ENCODE assay signal across 18 mouse cellular contexts in the genomic region with DNA sequence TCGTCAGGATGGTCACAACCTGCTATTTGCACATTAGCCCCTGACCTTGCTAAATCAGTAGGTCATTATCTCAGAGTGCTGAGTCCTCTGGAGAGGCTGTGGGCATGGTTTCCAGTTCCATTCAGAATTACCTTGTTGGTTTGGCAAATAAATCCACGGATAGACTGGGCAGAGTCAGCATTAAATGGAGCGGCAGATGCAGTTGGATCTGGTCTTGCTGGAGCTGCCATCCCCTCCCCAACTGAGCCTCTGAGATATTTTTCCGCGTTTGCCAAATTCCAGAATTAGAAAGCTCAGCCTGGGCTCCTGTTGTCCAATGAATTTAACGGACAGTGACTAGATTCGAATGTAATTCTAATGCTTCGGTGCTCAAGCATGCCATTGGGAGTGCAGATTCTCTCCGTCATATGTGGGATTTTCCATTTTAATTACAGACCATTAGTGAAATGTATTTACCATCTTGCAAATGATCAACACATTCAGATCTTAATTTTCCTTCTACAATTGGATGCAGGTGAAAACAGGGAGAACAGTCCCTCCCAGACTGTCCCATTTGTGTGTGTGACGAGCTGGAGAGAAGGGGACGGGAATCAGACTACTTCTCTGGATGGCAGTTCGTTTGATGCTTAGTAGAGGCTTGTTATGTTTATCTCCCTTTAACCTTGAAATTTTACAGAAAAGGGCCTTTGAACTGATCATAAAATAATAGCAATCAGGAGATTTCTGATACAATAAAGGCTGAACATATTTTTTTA. TPM values are rescaled to one million over a fixed set of nuclear protein-coding genes. Genes with fewer than 3 reads are reported as not detected.
A peak's percentile ranks its signal among the peaks of the same experiment; 100 is the strongest.
DNase-seq lines count a peak whose midpoint lies in the region; ATAC-seq lines count a peak whose summit lies in the region.
"Had no signal": no experiment of that assay in that cellular context is flagged by ENCODE, and none has a peak within 500 bp of the region (broad histone marks: within the 10 kb centered on the region; RNA-seq: fewer than 3 reads in every experiment).

No protein-coding gene starts in this region.

- H3K36me3 ChIP-seq in hindbrain, embryonic 15.5 days = no peaks in the 10 kb centered on the region
- H3K36me3 ChIP-seq in hindbrain, embryonic 11.5 days (ENCODE audit: control insufficient read depth, insufficient read depth, low read length) = no peaks in the 10 kb centered on the region
- H3K36me3 ChIP-seq: embryonic facial prominence, embryonic 12.5 days; heart, embryonic 15.5 days; midbrain, embryonic 13.5 days; neural tube, embryonic 12.5 days; stomach, embryonic 15.5 days had no signal

- H3K4me3 ChIP-seq in hindbrain, embryonic 15.5 days = no peak overlapping the region
- no peak overlapping the region for H3K4me3 ChIP-seq in hindbrain, embryonic 11.5 days (ENCODE audit: low read depth, low read length)
- H3K4me3 ChIP-seq: embryonic facial prominence, embryonic 12.5 days; heart, embryonic 15.5 days; layer of hippocampus, adult 2 months; midbrain, embryonic 13.5 days; neural tube, embryonic 12.5 days; stomach, embryonic 15.5 days had no signal

- WGBS in hindbrain, embryonic 15.5 days = 59% methylated on average over 12 of the region's 12 CpGs
- 82% methylated on average over 12 of the region's 12 CpGs for WGBS in hindbrain, embryonic 11.5 days

- H3K4me2 ChIP-seq in hindbrain, embryonic 15.5 days = no peak overlapping the region
- H3K4me2 ChIP-seq in hindbrain, embryonic 11.5 days (replicated peaks; ENCODE audit: low read depth, low read length) = no peak overlapping the region
- H3K4me2 ChIP-seq: embryonic facial prominence, embryonic 12.5 days; heart, embryonic 15.5 days; midbrain, embryonic 13.5 days; neural tube, embryonic 12.5 days; stomach, embryonic 15.5 days had no signal

- H3K4me1 ChIP-seq in hindbrain, embryonic 15.5 days (replicated peaks) = 0 out of 2 replicates have a peak, but pooled peaks cover 6% of the 10 kb centered on the region
- no peaks in the 10 kb centered on the region for H3K4me1 ChIP-seq in hindbrain, embryonic 11.5 days (replicated peaks; ENCODE audit: control insufficient read depth, insufficient read depth, low read length)
- H3K4me1 ChIP-seq: neural tube, embryonic 12.5 days; stomach, embryonic 15.5 days had no signal

- no peaks in the 10 kb centered on the region for H3K9me3 ChIP-seq in hindbrain, embryonic 15.5 days
- no peaks in the 10 kb centered on the region for H3K9me3 ChIP-seq in hindbrain, embryonic 11.5 days (ENCODE audit: control insufficient read depth, low read length)
- H3K9me3 ChIP-seq: embryonic facial prominence, embryonic 12.5 days; heart, embryonic 15.5 days; midbrain, embryonic 13.5 days; stomach, embryonic 15.5 days had no signal

- ATAC-seq in hindbrain, embryonic 15.5 days (ENCODE audit: low FRiP score, low read depth) = peak; percentile 55; the same call in 1 of the 2 replicates
- ATAC-seq in hindbrain, embryonic 11.5 days (ENCODE audit: low FRiP score) = no peak
- ATAC-seq: midbrain, embryonic 13.5 days had no signal

- DNase-seq in hindbrain, embryonic 11.5 days (ENCODE audit: low spot score) = no peak
- peak; percentile 97 for DNase-seq in brain, adult 2 months (ENCODE audit: low read depth, low spot score)
- DNase-seq in cerebellum, adult 11 months = peak; percentile 74
- peak; percentile 78 to 83 for DNase-seq in cerebellum, postnatal 25 days
- no peak for DNase-seq in embryo, embryonic 10.5 days (ENCODE audit: low spot score)
- no peak for DNase-seq in frontal cortex, postnatal 14 days (ENCODE audit: low spot score in 2 of 2)
- DNase-seq: adrenal gland, postnatal 25 days; kidney, adult 9 months; lung, adult 2 months; lung, postnatal 4 days; spleen, adult 18-20 months had no signal

- H3K27ac ChIP-seq in hindbrain, embryonic 15.5 days (replicated peaks) = no peak overlapping the region
- H3K27ac ChIP-seq in hindbrain, embryonic 11.5 days (ENCODE audit: low read depth, low read length) = no peak overlapping the region
- H3K27ac ChIP-seq: embryonic facial prominence, embryonic 12.5 days; heart, embryonic 15.5 days; layer of hippocampus, adult 2 months; midbrain, embryonic 13.5 days; neural tube, embryonic 12.5 days; stomach, embryonic 15.5 days had no signal

- H3K9ac ChIP-seq in hindbrain, embryonic 15.5 days = no peak overlapping the region
- H3K9ac ChIP-seq in hindbrain, embryonic 11.5 days (ENCODE audit: low read depth, low read length) = no peak overlapping the region
- H3K9ac ChIP-seq: embryonic facial prominence, embryonic 12.5 days; heart, embryonic 15.5 days; midbrain, embryonic 13.5 days; neural tube, embryonic 12.5 days; stomach, embryonic 15.5 days had no signal

- H3K27me3 ChIP-seq in hindbrain, embryonic 15.5 days = no peaks in the 10 kb centered on the region
- H3K27me3 ChIP-seq in hindbrain, embryonic 11.5 days (ENCODE audit: control insufficient read depth, insufficient read depth, low read length) = no peaks in the 10 kb centered on the region
- H3K27me3 ChIP-seq: embryonic facial prominence, embryonic 12.5 days; heart, embryonic 15.5 days; midbrain, embryonic 13.5 days; neural tube, embryonic 12.5 days; stomach, embryonic 15.5 days had no signal

RNA-seq across cellular contexts. Expression of gene Dapl1, which starts 20.8 kb away (rescaled TPM):
- 1.2 and 1.7 TPM in 2 replicates for polyA plus RNA-seq in hindbrain, embryonic 15.5 days (2015; fragmentation: Nextera tagmentation; extraction: Ambion mirVana)
- 0.43 and 1.5 TPM in 2 replicates for polyA plus RNA-seq in hindbrain, embryonic 11.5 days (2014; fragmentation: Nextera tagmentation; extraction: Ambion mirVana)
- polyA plus RNA-seq: neural tube, embryonic 12.5 days had no signal

Comparison
In these comparisons a context has a peak if more than half of its experiments do, and no peak if none do; other contexts are left out.
1. DNase-seq: peak in brain, adult 2 months (single experiment), cerebellum, adult 11 months (single experiment) and cerebellum, postnatal 25 days (2 of 2); none in hindbrain, embryonic 11.5 days (single experiment), embryo, embryonic 10.5 days (single experiment) and frontal cortex, postnatal 14 days (0 of 2).